Mouse (Mus musculus) heart, embryonic 16.5 days (tissue): ENCODE measurements around the gene Arhgap22. TPM values are rescaled to one million over a fixed set of nuclear protein-coding genes. Genes with fewer than 3 reads are reported as not detected.

ENCODE experiments used
- ATAC-seq: fragments of 200-750 bp; cut with Nextera tagmentation; replicated peaks from 2 replicates; pipeline ENCODE4 v1.8.0; 2017; ENCODE audit warnings: moderate number of reproducible peaks; ENCODE audit not compliant: insufficient read depth, low FRiP score; ENCODE audit errors: extremely low read depth
- H3K27ac ChIP-seq: fragments of 300-500 bp; sonication (generic); 2 replicates; pipeline ENCODE4 v1.5.1; 2014; ENCODE audit warnings: mild to moderate bottlenecking, low read length, control low read depth, moderate library complexity
- H3K27me3 ChIP-seq: fragments of 300-500 bp; sonication (generic); 2 replicates; pipeline ENCODE4 v1.6.1; 2014; ENCODE audit warnings: low read length, mixed read lengths; ENCODE audit not compliant: control insufficient read depth, insufficient read depth
- H3K36me3 ChIP-seq: fragments of 300-500 bp; sonication (generic); 2 replicates; pipeline ENCODE4 v1.6.1; 2014; ENCODE audit not compliant: control insufficient read depth, insufficient read depth
- H3K4me1 ChIP-seq: fragments of 300-500 bp; sonication (generic); 2 replicates; pipeline ENCODE4 v1.6.1; 2014; ENCODE audit warnings: low read length, mixed read lengths; ENCODE audit not compliant: control insufficient read depth, insufficient read depth
- H3K4me2 ChIP-seq: fragments of 300-500 bp; sonication (generic); 2 replicates; pipeline ENCODE4 v1.6.1; 2014; ENCODE audit warnings: low read depth, mild to moderate bottlenecking, control low read depth, low read length
- H3K4me3 ChIP-seq: fragments of 300-500 bp; sonication (generic); 2 replicates; pipeline ENCODE4 v1.5.1; 2014; ENCODE audit warnings: mild to moderate bottlenecking, control low read depth, low read length
- H3K9ac ChIP-seq: fragments of 300-500 bp; sonication (generic); 2 replicates; pipeline ENCODE4 v1.6.1; 2014; ENCODE audit warnings: low read length, control low read depth
- H3K9me3 ChIP-seq: fragments of 300-500 bp; sonication (generic); replicated peaks from 2 replicates; pipeline ENCODE4 v1.6.1; 2016; ENCODE audit warnings: low read length; ENCODE audit not compliant: control insufficient read depth
- WGBS: fragments of 180-500 bp; shearing (Covaris S2); extraction: QIAGEN DNeasy Blood & Tissue Kit; methylation state at CpG from one replicate; pipeline ENCODE4 v1.1.7; 2014; 5-methylcytosine and 5-hydroxymethylcytosine counted together
- polyA plus RNA-seq: library from polyadenylated mRNA; unstranded; fragments of >200 nt; fragmentation: Nextera tagmentation; extraction: Ambion mirVana; gene quantifications from 2 replicates; pipeline ENCODE4 v1.2.1, GENCODE M21; 2015

Arhgap22 gene
- polyA plus RNA-seq, 1 experiment from 2014 or later = 1.4 TPM

GRCm38 (mm10) chr14:33402331-33402730 lies 188.5 kb downstream of the Arhgap22 start:
- ATAC-seq = no peak
- Histone ChIP-seq H3K9ac (no peak overlapping the region), H3K4me1 (no peaks in the 10 kb centered on the region), H3K27ac (no peak overlapping the region), H3K9me3 (no peaks in the 10 kb centered on the region), H3K4me2 (no peak overlapping the region), H3K27me3 (no peaks in the 10 kb centered on the region), H3K4me3 (no peak overlapping the region), H3K36me3 (peaks cover 13% of the 10 kb centered on the region)
- WGBS = 96% methylated on average over 1 of the region's 1 CpGs

DNA sequence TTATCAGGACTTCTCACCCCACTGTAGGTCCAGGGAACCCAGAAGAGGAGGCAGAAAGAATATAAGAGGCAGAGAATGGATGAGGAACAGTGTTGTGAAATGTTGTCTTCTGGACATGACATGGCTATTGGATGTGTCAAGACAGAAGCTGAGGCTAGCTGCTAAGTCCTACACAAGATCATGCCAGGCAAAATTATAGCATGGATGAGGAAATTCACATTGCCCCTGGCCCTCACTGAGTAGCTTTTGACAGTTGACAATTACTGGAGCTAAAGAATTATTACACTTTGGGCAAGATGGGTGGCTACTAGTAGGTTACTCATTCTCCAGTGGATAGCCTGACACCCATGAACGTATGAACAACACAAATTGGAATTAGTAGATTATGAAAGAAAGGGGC lies 201.9 kb downstream of the Arhgap22 start:
- no peak overlapping the region for H3K9ac ChIP-seq
- no peak overlapping the region for H3K4me3 ChIP-seq
- ATAC-seq = no peak
- no peaks in the 10 kb centered on the region for H3K9me3 ChIP-seq
- H3K4me1 ChIP-seq = peaks cover 7% of the 10 kb centered on the region
- no peaks in the 10 kb centered on the region for H3K36me3 ChIP-seq
- WGBS = 77% methylated on average over 1 of the region's 1 CpGs
- no peak overlapping the region for H3K4me2 ChIP-seq
- H3K27me3 ChIP-seq = no peaks in the 10 kb centered on the region
- H3K27ac ChIP-seq = no peak overlapping the region

- H3K4me1 ChIP-seq = peaks cover 3% of the 10 kb centered on the region
- no peak overlapping the region for H3K4me2 ChIP-seq
- no peak overlapping the region for H3K4me3 ChIP-seq
- no peak for ATAC-seq
- no peaks in the 10 kb centered on the region for H3K36me3 ChIP-seq
- WGBS = 89% methylated on average over 3 of the region's 3 CpGs
- H3K9ac ChIP-seq = no peak overlapping the region
- no peaks in the 10 kb centered on the region for H3K27me3 ChIP-seq
- no peaks in the 10 kb centered on the region for H3K9me3 ChIP-seq
- no peak overlapping the region for H3K27ac ChIP-seq
Observed at GRCm38 (mm10) chr14:33418311-33418909, 204.6 kb downstream of the Arhgap22 start.

Other genes starting within 250 kb of the Arhgap22 start
- 0.26 and 0.28 TPM in 2 replicates for gene Lrrc18, start 222.6 kb upstream of the Arhgap22 start, polyA plus RNA-seq
- 0.55 and 1.2 TPM in 2 replicates for gene Wdfy4, start 28.5 kb upstream of the Arhgap22 start, polyA plus RNA-seq
- gene Mapk8, start 233.1 kb downstream of the Arhgap22 start, polyA plus RNA-seq = 11.8 and 13.4 TPM in 2 replicates